10 mouse cellular contexts compared by ENCODE assay signal in the genomic region with DNA sequence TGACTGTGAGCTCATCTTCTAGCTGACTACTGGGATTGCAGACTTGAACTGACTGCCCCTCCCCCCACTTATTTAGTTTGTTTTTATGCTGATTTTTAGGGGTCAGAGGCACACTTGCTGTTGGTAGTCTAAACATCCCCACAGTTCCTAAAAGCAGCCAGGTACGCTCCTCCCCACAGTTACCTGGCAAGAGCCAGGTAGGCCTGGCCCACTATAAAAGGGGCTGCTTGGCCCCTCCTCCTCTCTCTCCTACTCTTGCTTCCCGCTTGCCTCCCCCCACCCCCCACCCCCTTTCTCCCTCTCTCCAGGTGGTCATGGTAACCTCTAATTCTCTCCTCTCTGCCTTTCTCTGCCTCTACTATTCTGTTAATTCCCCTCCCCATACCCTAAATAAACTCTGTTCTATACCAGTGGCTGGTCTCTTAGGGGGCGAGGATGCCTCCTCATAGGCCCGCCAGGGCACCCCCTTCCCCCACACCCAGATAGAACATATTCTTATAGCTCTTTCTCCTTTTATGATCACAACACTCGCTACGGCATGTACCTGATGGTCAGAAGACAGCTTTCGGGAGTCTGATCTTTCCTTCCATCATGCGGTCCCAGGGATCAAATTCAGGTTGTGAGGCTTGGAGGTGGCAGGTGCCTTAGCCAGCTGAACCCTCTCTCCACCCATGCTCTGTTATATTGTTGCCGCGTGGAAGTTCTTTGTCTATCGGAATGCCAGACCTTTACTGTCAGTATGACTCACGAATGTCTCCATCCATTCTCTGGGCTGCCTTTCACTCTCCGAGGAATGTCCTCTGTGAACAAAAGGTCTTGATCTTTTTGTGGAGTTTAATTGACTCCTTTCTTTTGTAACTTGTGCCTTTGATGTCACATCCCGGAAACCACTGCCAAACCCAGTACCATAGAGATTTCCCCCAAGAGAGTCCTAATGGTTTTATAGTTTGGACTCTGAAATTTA. TPM values are rescaled to one million over a fixed set of nuclear protein-coding genes. Genes with fewer than 3 reads are reported as not detected.
DNase-seq lines count a peak whose midpoint lies in the region; ATAC-seq and TF ChIP-seq lines count a peak whose summit lies in the region.
"Had no signal": no experiment of that assay in that cellular context is flagged by ENCODE, and none has a peak within 500 bp of the region (broad histone marks: within the 10 kb centered on the region; RNA-seq: fewer than 3 reads in every experiment).

No protein-coding gene starts in this region.

- 45% methylated on average over 14 of the region's 14 CpGs for WGBS in heart, embryonic 10.5 days
- 18% methylated on average over 14 of the region's 14 CpGs for WGBS in hindbrain, embryonic 11.5 days
- 8% methylated on average over 14 of the region's 14 CpGs for WGBS in midbrain, embryonic 16.5 days

- no peak overlapping the region for H3K4me2 ChIP-seq in hindbrain, embryonic 11.5 days (replicated peaks; ENCODE audit: low read depth, low read length)
- H3K4me2 ChIP-seq in midbrain, embryonic 16.5 days (ENCODE audit: low read length), result peak overlapping the region; percentile 47

- no peaks in the 10 kb centered on the region for H3K9me3 ChIP-seq in heart, embryonic 10.5 days
- no peaks in the 10 kb centered on the region for H3K9me3 ChIP-seq in hindbrain, embryonic 11.5 days (ENCODE audit: control insufficient read depth, low read length)
- no peaks in the 10 kb centered on the region for H3K9me3 ChIP-seq in midbrain, embryonic 16.5 days (replicated peaks; ENCODE audit: control insufficient read depth, low read length, poor library complexity, severe bottlenecking)

- no peak for DNase-seq in heart, embryonic 10.5 days (ENCODE audit: low spot score)
- DNase-seq in heart, postnatal 10 days, result no peak
- peak; percentile 26 for DNase-seq in brain, embryonic 14.5 days (ENCODE audit: low read depth)
- peak; percentile 28 for DNase-seq in hindbrain, embryonic 11.5 days (ENCODE audit: low spot score)
- no peak for DNase-seq in T-cell, adult 2 months (ENCODE audit: low spot score)
- no peak for DNase-seq in liver
- DNase-seq in layer of hippocampus, adult 18-20 months (ENCODE audit: low spot score in 2 of 2), result no peak

- no peak for TF ChIP-seq CTCF in brain, embryonic 14.5 days (IDR thresholded peaks at IDR 0.05; ENCODE audit: borderline replicate concordance, extremely low read depth, insufficient read depth, insufficient read length)

- no peak overlapping the region for H3K9ac ChIP-seq in hindbrain, embryonic 11.5 days (ENCODE audit: low read depth, low read length)
- peak overlapping the region; percentile 54 for H3K9ac ChIP-seq in midbrain, embryonic 16.5 days (ENCODE audit: low read depth, low read length)

- H3K36me3 ChIP-seq in heart, embryonic 10.5 days, result peaks cover 24% of the 10 kb centered on the region
- no peaks in the 10 kb centered on the region for H3K36me3 ChIP-seq in hindbrain, embryonic 11.5 days (ENCODE audit: control insufficient read depth, insufficient read depth, low read length)
- H3K36me3 ChIP-seq in midbrain, embryonic 16.5 days (ENCODE audit: control insufficient read depth, insufficient read depth, low read length), result peaks cover 4% of the 10 kb centered on the region; the same call in 1 of the 2 replicates

- H3K27me3 ChIP-seq in heart, embryonic 10.5 days (ENCODE audit: insufficient read depth, poor library complexity, severe bottlenecking), result no peaks in the 10 kb centered on the region
- H3K27me3 ChIP-seq in hindbrain, embryonic 11.5 days (ENCODE audit: control insufficient read depth, insufficient read depth, low read length), result no peaks in the 10 kb centered on the region
- H3K27me3 ChIP-seq in midbrain, embryonic 16.5 days (ENCODE audit: control insufficient read depth, insufficient read depth, low read depth, low read length), result no peaks in the 10 kb centered on the region

- intact Hi-C loops in heart, postnatal 10 days (cut with DNase I), result no loop called here

- no peak for ATAC-seq in hindbrain, embryonic 11.5 days (ENCODE audit: low FRiP score)
- no peak for ATAC-seq in midbrain, embryonic 16.5 days

- peaks cover 61% of the 10 kb centered on the region for H3K4me1 ChIP-seq in heart, embryonic 10.5 days
- no peaks in the 10 kb centered on the region; the same call in 1 of the 2 replicates for H3K4me1 ChIP-seq in hindbrain, embryonic 11.5 days (replicated peaks; ENCODE audit: control insufficient read depth, insufficient read depth, low read length)
- H3K4me1 ChIP-seq in midbrain, embryonic 16.5 days (ENCODE audit: control insufficient read depth, insufficient read depth, low read length), result peaks cover 18% of the 10 kb centered on the region

- no peak for TF ChIP-seq POLR2A in brain, embryonic 14.5 days (IDR thresholded peaks at IDR 0.05; ENCODE audit: borderline replicate concordance, extremely low read depth, insufficient read depth, insufficient read length, poor library complexity, severe bottlenecking)

- peak overlapping the region; percentile 65 for H3K27ac ChIP-seq in heart, embryonic 10.5 days
- no peak overlapping the region for H3K27ac ChIP-seq in hindbrain, embryonic 11.5 days (ENCODE audit: low read depth, low read length)
- H3K27ac ChIP-seq in midbrain, embryonic 16.5 days (ENCODE audit: low read length), result peak overlapping the region; percentile 60; the same call in 1 of the 2 replicates

- no peak overlapping the region for H3K4me3 ChIP-seq in heart, embryonic 10.5 days
- no peak overlapping the region for H3K4me3 ChIP-seq in hindbrain, embryonic 11.5 days (ENCODE audit: low read depth, low read length)
- peak overlapping the region; percentile 22 for H3K4me3 ChIP-seq in midbrain, embryonic 16.5 days (ENCODE audit: low read depth, low read length)

RNA-seq across cellular contexts. Expression of a gene that starts 8.7 kb away (rescaled TPM):
- 63.2 and 68.2 TPM in 2 replicates for polyA plus RNA-seq in heart, embryonic 10.5 days (2016; fragmentation: Nextera tagmentation; extraction: Ambion mirVana)
- 10 to 100 TPM; 32.4 to 34.0 TPM for total RNA-seq in heart, postnatal 10 days (2021)
- 80.2 and 93.0 TPM in 2 replicates for polyA plus RNA-seq in brain, embryonic 14.5 days (2012; rRNA removed)
- polyA plus RNA-seq in hindbrain, embryonic 11.5 days (2014; fragmentation: Nextera tagmentation; extraction: Ambion mirVana), result 36.2 and 37.2 TPM in 2 replicates
- polyA plus RNA-seq in midbrain, embryonic 16.5 days (2015; fragmentation: Nextera tagmentation; extraction: Ambion mirVana), result 94.6 and 111 TPM in 2 replicates
- total RNA-seq in layer of hippocampus, adult 18-20 months (2021), result 10 to 100 TPM; 55.5 to 57.0 TPM

RNA-seq across cellular contexts. Expression of a gene that starts 28.8 kb away (rescaled TPM):
- not detected in 2 replicates for polyA plus RNA-seq in heart, embryonic 10.5 days (2016; fragmentation: Nextera tagmentation; extraction: Ambion mirVana)
- total RNA-seq in heart, postnatal 10 days (2021), result not detected
- polyA plus RNA-seq in brain, embryonic 14.5 days (2012; rRNA removed), result 2.1 and 2.8 TPM in 2 replicates
- polyA plus RNA-seq in hindbrain, embryonic 11.5 days (2014; fragmentation: Nextera tagmentation; extraction: Ambion mirVana), result 1.0 TPM in 2 replicates
- 2.6 and 2.7 TPM in 2 replicates for polyA plus RNA-seq in midbrain, embryonic 16.5 days (2015; fragmentation: Nextera tagmentation; extraction: Ambion mirVana)
- not detected for total RNA-seq in layer of hippocampus, adult 18-20 months (2021)
- total RNA-seq: liver, adult 2 months had no signal
- polyA plus RNA-seq: heart, embryonic 16.5 days; liver, adult 2 months had no signal

RNA-seq across cellular contexts. Expression of a gene that starts 42.2 kb away (rescaled TPM):
- 9.3 and 12.7 TPM in 2 replicates for polyA plus RNA-seq in heart, embryonic 10.5 days (2016; fragmentation: Nextera tagmentation; extraction: Ambion mirVana)
- 1 to 10 TPM; 8.4 to 9.5 TPM for total RNA-seq in heart, postnatal 10 days (2021)
- polyA plus RNA-seq in brain, embryonic 14.5 days (2012; rRNA removed), result 87.7 and 98.1 TPM in 2 replicates
- polyA plus RNA-seq in hindbrain, embryonic 11.5 days (2014; fragmentation: Nextera tagmentation; extraction: Ambion mirVana), result 13.0 and 14.4 TPM in 2 replicates
- 32.5 and 33.2 TPM in 2 replicates for polyA plus RNA-seq in midbrain, embryonic 16.5 days (2015; fragmentation: Nextera tagmentation; extraction: Ambion mirVana)
- 100 to 1,000 TPM; 156 to 157 TPM for total RNA-seq in layer of hippocampus, adult 18-20 months (2021)

Comparison
In these comparisons a context has a peak if more than half of its experiments do, and no peak if none do; other contexts are left out.
1. DNase-seq: peak in brain, embryonic 14.5 days (single experiment) and hindbrain, embryonic 11.5 days (single experiment); none in heart, embryonic 10.5 days (single experiment), heart, postnatal 10 days (0 of 2), T-cell, adult 2 months (single experiment), liver (single experiment) and layer of hippocampus, adult 18-20 months (0 of 2).